Mouse (Mus musculus) testis, adult 2 months (tissue): ENCODE results near the gene Smpd2.

Source experiments
- CTCF ChIP-seq: fragments of 200-500 bp; IDR thresholded peaks from 2 replicates; pipeline ENCODE4 v1.5.1; 2012; ENCODE audit warnings: low read depth, mild to moderate bottlenecking, inconsistent platforms, low read length, moderate library complexity; ENCODE audit not compliant: control insufficient read depth, insufficient read depth, insufficient replicate concordance
- POLR2A ChIP-seq: fragments of 200-500 bp; IDR thresholded peaks from 2 replicates; pipeline ENCODE4 v1.6.1; 2012; ENCODE audit warnings: low read depth, mild to moderate bottlenecking, inconsistent platforms, low read length, moderate library complexity; ENCODE audit not compliant: control insufficient read depth

- no peak for TF ChIP-seq POLR2A
- no peak for TF ChIP-seq CTCF
These were observed 33.2 kb upstream of the Smpd2 start for GRCm38 (mm10) chr10:41523386-41523785.
